Mouse (Mus musculus): ENCODE data around the gene Ust.

DNA sequence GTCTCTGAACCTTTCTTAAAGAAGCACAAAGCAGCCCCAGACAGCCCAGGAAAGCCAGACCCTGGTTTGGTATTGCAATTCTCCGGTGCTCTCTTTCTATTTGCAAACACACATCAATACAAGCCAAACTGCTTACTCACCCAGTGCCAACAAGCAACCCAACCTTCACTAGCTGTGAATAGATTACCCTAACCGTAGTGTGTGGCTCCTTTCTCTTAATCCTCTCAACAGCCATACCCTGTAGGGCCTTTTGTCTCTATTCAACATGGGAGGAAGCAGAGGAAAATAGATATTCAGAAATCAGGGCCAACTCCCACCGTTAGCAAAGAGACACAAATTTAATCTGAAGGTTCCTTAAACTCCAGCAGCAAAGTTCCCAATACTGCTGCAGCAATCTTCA, 154.4 kb downstream of the Ust start:
- TF ChIP-seq POLR2A (IDR thresholded peaks at IDR 0.05; ENCODE audit: low read depth, low read length) (no peak), CTCF (IDR thresholded peaks at IDR 0.05; ENCODE audit: borderline replicate concordance, insufficient read depth, low read length) (no peak)
